Mouse (Mus musculus) G1E (cell line): ENCODE measurements around the gene Zcchc2.

Experiments used
- CTCF ChIP-seq: IDR thresholded peaks from 2 replicates; pipeline ENCODE4 v1.5.1; 2012; ENCODE audit warnings: low read depth, low read length, inconsistent platforms, mixed read lengths
- GATA1 ChIP-seq: IDR thresholded peaks from 2 replicates; pipeline ENCODE4 v1.6.1; 2012; ENCODE audit warnings: borderline replicate concordance, low read length, inconsistent platforms, mixed read lengths
- POLR2AphosphoS5 ChIP-seq: IDR thresholded peaks from 2 replicates; pipeline ENCODE4 v1.6.1; 2012; ENCODE audit warnings: low read depth, low read length, inconsistent platforms; ENCODE audit not compliant: insufficient replicate concordance
- TAL1 ChIP-seq: conservative IDR thresholded peaks from 2 replicates; pipeline ENCODE4 v1.6.1; 2012; ENCODE audit warnings: low read depth, low read length, inconsistent platforms, mixed read lengths

DNA sequence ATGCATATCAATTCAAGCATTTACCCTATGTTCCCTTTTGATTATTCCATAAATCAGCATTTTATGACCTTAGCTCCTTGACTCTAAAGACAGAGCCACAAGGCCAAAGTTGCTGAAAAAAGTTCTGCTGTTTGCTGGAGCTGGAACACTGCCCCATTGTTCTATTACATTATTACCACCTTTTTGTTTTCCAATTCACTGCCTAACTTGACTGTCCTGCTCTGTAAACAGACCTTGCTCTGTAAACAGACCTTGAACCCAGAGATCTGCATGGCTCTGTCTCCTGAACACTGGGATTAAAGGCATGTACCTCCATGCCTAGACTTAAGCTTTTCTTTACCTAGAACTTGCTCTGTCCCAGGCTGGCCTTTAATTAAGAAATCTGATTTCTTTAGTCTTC, 36.2 kb upstream of the Zcchc2 start:
- TF ChIP-seq CTCF (no peak), TAL1 (no peak), GATA1 (no peak), POLR2AphosphoS5 (no peak)
